In genomic region chr1:138801296-138801695, GRCm38 (mm10) we compare ENCODE assay signal across 27 mouse cellular contexts. TPM values are rescaled to one million over a fixed set of nuclear protein-coding genes. Genes with fewer than 3 reads are reported as not detected.
"Had no signal": no experiment of that assay in that cellular context is flagged by ENCODE, and none has a peak within 500 bp of the region (broad histone marks: within the 10 kb centered on the region; RNA-seq: fewer than 3 reads in every experiment).

No protein-coding gene starts in this region.

- ATAC-seq: hindbrain, postnatal 0 days; intestine, embryonic 16.5 days had no signal

- DNase-seq: gastrocnemius, postnatal 14 days; gastrocnemius, postnatal 36 days; heart, adult 11 months; heart, adult 2 months; heart, postnatal 14 days; heart, postnatal 36 days; kidney, adult 11 months; kidney, adult 2 months; kidney, adult 9 months; kidney, postnatal 14 days; kidney, postnatal 36 days; layer of hippocampus, adult 9-11 months; layer of hippocampus, postnatal 36 days; liver had no signal

- H3K4me2 ChIP-seq: heart, embryonic 11.5 days; heart, embryonic 13.5 days; heart, embryonic 15.5 days; hindbrain, embryonic 13.5 days; hindbrain, embryonic 15.5 days; kidney, embryonic 15.5 days; limb, embryonic 12.5 days had no signal

- H3K27me3 ChIP-seq: heart, embryonic 13.5 days; heart, embryonic 15.5 days; hindbrain, embryonic 13.5 days; hindbrain, embryonic 15.5 days; kidney, embryonic 15.5 days; limb, embryonic 12.5 days had no signal

- H3K9me3 ChIP-seq: heart, embryonic 13.5 days; heart, embryonic 15.5 days; hindbrain, embryonic 13.5 days; hindbrain, embryonic 15.5 days; kidney, embryonic 15.5 days; limb, embryonic 10.5 days; limb, embryonic 12.5 days had no signal

- H3K4me1 ChIP-seq: heart, embryonic 13.5 days; heart, embryonic 15.5 days; hindbrain, embryonic 13.5 days; hindbrain, embryonic 15.5 days; kidney, embryonic 15.5 days; limb, embryonic 12.5 days had no signal

- H3K4me3 ChIP-seq: heart, adult 2 months; heart, embryonic 13.5 days; heart, embryonic 15.5 days; hindbrain, embryonic 13.5 days; hindbrain, embryonic 15.5 days; kidney, embryonic 15.5 days; left cerebral cortex, adult 2 months; limb, embryonic 10.5 days; limb, embryonic 12.5 days had no signal

- H3K27ac ChIP-seq: heart, adult 2 months; heart, embryonic 13.5 days; heart, embryonic 15.5 days; hindbrain, embryonic 13.5 days; hindbrain, embryonic 15.5 days; hindbrain, postnatal 0 days; kidney, embryonic 15.5 days; kidney, postnatal 0 days; left cerebral cortex, adult 2 months; limb, embryonic 10.5 days; limb, embryonic 12.5 days had no signal

- H3K9ac ChIP-seq: heart, embryonic 13.5 days; heart, embryonic 15.5 days; hindbrain, embryonic 13.5 days; hindbrain, embryonic 15.5 days; kidney, embryonic 15.5 days; limb, embryonic 12.5 days had no signal

- H3K36me3 ChIP-seq: heart, embryonic 13.5 days; heart, embryonic 15.5 days; hindbrain, embryonic 13.5 days; hindbrain, embryonic 15.5 days; kidney, embryonic 15.5 days; limb, embryonic 10.5 days; limb, embryonic 12.5 days had no signal

RNA-seq across cellular contexts. Expression of gene Lhx9, which starts 47.1 kb away (rescaled TPM):
- polyA plus RNA-seq: heart, adult 2 months; kidney, adult 2 months; kidney, postnatal 0 days; large intestine, adult 2 months had no signal
